Mouse (Mus musculus) Patski (cell line): ENCODE results near the gene Ostf1. TPM values are rescaled to one million over a fixed set of nuclear protein-coding genes. Genes with fewer than 3 reads are reported as not detected.
A peak's percentile ranks its signal among the peaks of the same experiment; 100 is the strongest.

ENCODE experiments used
- ATAC-seq: fragments of 100-300 bp; one replicate; pipeline ENCODE4 v1.8.0; 2021
- CTCF ChIA-PET: fragments of 350-600 bp; sonication (Branson Sonifier 250); formaldehyde crosslinking; loops from one replicate; lab custom pipeline; 2022; ENCODE audit warnings: inconsistent platforms; lab: Charles Lee
- POLR2A ChIA-PET: fragments of 350-600 bp; sonication (Branson Sonifier 250); formaldehyde crosslinking; loops from one replicate; lab custom pipeline; 2022; ENCODE audit warnings: antibody characterized with exemption, inconsistent platforms; lab: Charles Lee
- DNase-seq: peaks from one replicate; pipeline ENCODE4 v3.0.0-alpha.2; 2011; ENCODE audit warnings: low read depth, low spot score
- H3K27me3 ChIP-seq: fragments of 371-371 bp; one replicate; pipeline ENCODE4 v1.5.1; 2021
- CTCF ChIP-seq: fragments of 100-300 bp; IDR thresholded peaks from one replicate; pipeline ENCODE4 v1.5.1; 2021
- in situ Hi-C: fragments of 300-500 bp; cut with MboI; formaldehyde crosslinking; loops from 3 replicates; pipeline ENCODE4 v1.11.1; 2018; ENCODE audit warnings: low pct_unique_long_range_greater_than_20kb, mixed read lengths
- polyA plus RNA-seq: library from polyadenylated mRNA; unstranded; gene quantifications from one replicate; pipeline ENCODE4 v1.2.3, GENCODE M21; 2021

Ostf1 gene
- polyA plus RNA-seq, 1 experiment from 2014 or later: 101 TPM

- H3K27me3 ChIP-seq: no peaks in the 10 kb centered on the region
- in situ Hi-C loops: no loop called here
- DNase-seq (no peak), ATAC-seq (no peak)
- TF ChIP-seq CTCF: no peak
- POLR2A ChIA-PET: no interaction called here
- CTCF ChIA-PET: no interaction called here
Observed at GRCm38 (mm10) chr19:18603011-18603410, 28.6 kb downstream of the Ostf1 start.

DNA sequence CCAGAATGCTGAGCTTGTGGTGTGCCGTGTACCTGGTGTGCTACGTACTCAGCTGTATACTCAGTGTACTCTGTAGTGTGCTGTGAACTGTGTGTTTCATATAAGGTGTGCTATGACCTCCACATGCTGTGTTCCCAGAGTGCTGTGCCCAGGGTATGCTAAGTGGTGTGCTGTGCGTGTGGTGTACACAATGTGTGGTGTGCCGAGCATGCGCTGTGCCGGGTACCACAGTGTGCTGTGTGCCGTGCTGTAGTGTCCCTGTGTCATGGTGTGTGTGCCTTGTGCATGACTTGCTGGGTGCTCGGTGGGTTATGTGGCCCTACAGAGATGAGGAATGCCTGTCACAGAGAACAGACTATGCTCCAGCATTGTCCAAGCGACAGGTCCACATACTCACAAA is 31.0 kb downstream of the Ostf1 start:
- TF ChIP-seq CTCF: no peak
- POLR2A ChIA-PET: no interaction called here
- in situ Hi-C loops: no loop called here
- H3K27me3 ChIP-seq: no peaks in the 10 kb centered on the region
- CTCF ChIA-PET: interaction anchor here (1.4 kb wide), 1 partner anchor 11 kb away, joined by 4 read pairs; no protein-coding TSS in a partner anchor
- ATAC-seq: no peak
- DNase-seq: no peak

DNA sequence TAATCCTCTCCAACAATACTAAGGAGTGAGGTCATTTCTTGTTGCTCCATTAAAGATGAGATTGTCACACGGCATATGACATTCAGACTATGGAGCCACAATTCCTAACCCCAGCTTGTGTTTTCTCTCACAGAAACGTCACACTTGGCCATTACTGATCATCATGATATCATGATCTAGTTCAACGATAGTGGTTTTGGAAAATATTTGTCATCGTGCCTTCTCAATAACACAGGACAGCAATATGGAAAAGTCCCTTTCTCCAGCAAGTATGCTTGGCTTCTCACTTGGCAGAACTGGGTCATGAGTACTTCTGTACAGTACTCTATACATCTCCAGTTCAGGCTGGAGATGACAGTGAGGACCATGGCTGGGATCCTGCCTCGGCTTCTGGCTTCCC is 32.0 kb downstream of the Ostf1 start:
- ATAC-seq (no peak), DNase-seq (no peak)
- no peaks in the 10 kb centered on the region for H3K27me3 ChIP-seq
- ChIA-PET POLR2A (no interaction called here), CTCF (interaction anchor here (1.2 to 1.7 kb wide), 3 partner anchors 10 to 44 kb away, joined by 4 to 5 read pairs (median 4); no protein-coding TSS in a partner anchor)
- in situ Hi-C loops: no loop called here
- no peak for TF ChIP-seq CTCF

- in situ Hi-C loops: no loop called here
- ChIA-PET CTCF (interaction anchor here (0.6 to 2.0 kb wide), 5 partner anchors 11 to 206 kb away, joined by 3 to 10 read pairs (median 4); no protein-coding TSS in a partner anchor), POLR2A (no interaction called here)
- DNase-seq (peak; percentile 49), ATAC-seq (peak; percentile 96)
- H3K27me3 ChIP-seq: no peaks in the 10 kb centered on the region
- TF ChIP-seq CTCF: no peak
Observed at GRCm38 (mm10) chr19:18599051-18599450, 32.6 kb downstream of the Ostf1 start.

GRCm38 (mm10) chr19:18598265-18598926 is 33.2 kb downstream of the Ostf1 start:
- POLR2A ChIA-PET: no interaction called here
- in situ Hi-C loops: no loop called here

GRCm38 (mm10) chr19:18597772-18598171 is 33.9 kb downstream of the Ostf1 start:
- DNase-seq: no peak
- in situ Hi-C loops: no loop called here
- ChIA-PET POLR2A (interaction anchor here (0.6 kb wide), 1 partner anchor 10 kb away, joined by 3 read pairs; no protein-coding TSS in a partner anchor), CTCF (interaction anchor here (1.4 to 2.0 kb wide), 3 partner anchors 10 to 42 kb away, joined by 4 to 10 read pairs (median 5); no protein-coding TSS in a partner anchor)
- TF ChIP-seq CTCF: no peak
- H3K27me3 ChIP-seq: no peaks in the 10 kb centered on the region
- ATAC-seq: no peak

More at GRCm38 (mm10) chr19:18598265-18598926, 33.2 kb downstream of the Ostf1 start:
- H3K27me3 ChIP-seq: no peaks in the 10 kb centered on the region
- ATAC-seq (peak; percentile 5), DNase-seq (no peak)
- CTCF ChIA-PET: interaction anchor here (0.6 to 2.0 kb wide), 6 partner anchors 11 to 206 kb away, joined by 3 to 10 read pairs (median 4); no protein-coding TSS in a partner anchor
- TF ChIP-seq CTCF: no peak

GRCm38 (mm10) chr19:18596876-18597275 is 34.7 kb downstream of the Ostf1 start:
- CTCF ChIA-PET: no interaction called here
- DNase-seq (no peak), ATAC-seq (no peak)
- no peaks in the 10 kb centered on the region for H3K27me3 ChIP-seq
- in situ Hi-C loops: no loop called here
- TF ChIP-seq CTCF: no peak
- POLR2A ChIA-PET: interaction anchor here (0.6 kb wide), 1 partner anchor 9 kb away, joined by 3 read pairs; no protein-coding TSS in a partner anchor

DNA sequence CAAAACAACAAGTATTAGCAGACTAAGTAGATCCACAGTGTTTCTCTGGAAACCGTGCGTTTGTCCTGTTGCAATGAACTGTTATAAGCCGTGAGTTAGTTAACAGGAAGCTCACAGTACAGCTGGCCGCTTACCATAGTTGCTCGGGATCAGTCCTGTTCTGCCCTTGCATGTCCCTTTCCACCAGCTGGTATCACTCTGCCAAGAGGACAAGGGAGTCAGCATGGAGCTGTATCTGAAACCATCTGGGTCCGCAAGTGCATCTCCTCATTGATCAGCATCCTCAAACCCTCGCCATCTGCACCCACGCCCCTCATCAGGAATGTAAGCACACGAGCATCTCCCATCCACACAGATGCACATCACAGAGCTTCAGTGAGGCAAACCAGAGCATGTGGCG is 37.9 kb downstream of the Ostf1 start:
- ChIA-PET POLR2A (no interaction called here), CTCF (no interaction called here)
- TF ChIP-seq CTCF: no peak
- in situ Hi-C loops: no loop called here
- ATAC-seq (no peak), DNase-seq (no peak)
- no peaks in the 10 kb centered on the region for H3K27me3 ChIP-seq

DNA sequence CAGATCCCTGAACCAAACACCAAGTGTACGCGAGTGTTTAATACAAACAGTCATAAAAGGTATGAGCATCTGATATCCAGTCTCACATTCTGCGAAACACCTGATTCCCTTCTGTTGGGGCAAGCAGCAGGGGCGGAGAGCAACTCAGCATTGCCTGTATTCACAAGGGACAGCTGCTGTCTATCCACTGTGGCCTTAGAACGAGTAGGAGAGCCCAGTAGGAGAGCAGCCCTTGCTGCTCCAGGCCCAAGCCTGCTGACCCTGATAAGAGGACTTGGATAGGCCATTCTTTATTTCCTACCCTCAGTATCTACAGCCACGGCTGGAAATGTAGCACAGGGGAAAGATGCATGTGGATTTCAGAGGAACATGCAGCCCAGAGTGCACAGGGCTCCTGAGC is 38.7 kb downstream of the Ostf1 start:
- POLR2A ChIA-PET: no interaction called here
- H3K27me3 ChIP-seq: no peaks in the 10 kb centered on the region
- DNase-seq: no peak
- no peak for TF ChIP-seq CTCF
- in situ Hi-C loops: no loop called here
- CTCF ChIA-PET: interaction anchor here (1.4 kb wide), 1 partner anchor 12 kb away, joined by 3 read pairs; no protein-coding TSS in a partner anchor
- no peak for ATAC-seq

DNA sequence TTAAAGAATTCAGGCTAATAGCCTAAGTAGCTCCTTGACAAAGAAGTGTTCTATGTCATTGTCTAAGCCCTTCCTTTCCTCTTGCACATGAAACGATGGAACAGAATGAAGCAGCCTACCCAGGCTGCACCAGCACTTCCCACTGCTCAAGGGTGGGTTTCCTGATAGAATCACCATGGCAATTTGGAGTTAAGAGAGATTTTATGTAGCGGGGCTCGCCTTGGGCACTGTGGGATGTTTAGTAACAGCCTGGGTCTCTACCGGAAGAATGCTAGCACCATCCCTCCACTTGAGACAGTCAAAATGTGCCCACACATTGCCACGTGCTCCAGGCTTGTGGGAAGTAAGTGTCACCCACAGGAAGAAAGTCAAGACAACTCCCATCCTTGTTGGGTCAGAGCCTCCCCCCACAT is 40.7 kb downstream of the Ostf1 start:
- in situ Hi-C loops: no loop called here
- H3K27me3 ChIP-seq: no peaks in the 10 kb centered on the region
- CTCF ChIA-PET: interaction anchor here (1.0 kb wide), 1 partner anchor 21 kb away, joined by 3 read pairs; no protein-coding TSS in a partner anchor
- DNase-seq (no peak), ATAC-seq (no peak)
- TF ChIP-seq CTCF: no peak
- POLR2A ChIA-PET: no interaction called here

DNA sequence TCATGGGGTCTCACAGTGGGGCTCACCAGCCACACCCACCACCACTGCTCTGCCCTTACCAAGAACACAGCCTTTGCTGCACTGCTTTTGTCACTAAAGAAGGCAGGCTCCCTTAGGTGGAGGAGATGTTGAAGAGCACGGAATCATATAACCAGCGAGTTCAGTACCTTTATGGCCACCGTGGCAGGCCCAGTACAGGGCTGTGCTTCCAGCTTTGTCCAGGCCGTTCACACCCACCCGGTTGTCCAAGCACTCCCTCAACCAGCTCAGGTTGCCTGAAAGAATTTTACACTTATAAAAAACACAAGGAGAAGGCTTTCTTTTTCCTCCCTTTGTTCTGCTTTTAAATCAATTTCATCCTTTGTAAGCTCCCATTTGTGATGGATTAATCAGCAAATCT is 41.4 kb downstream of the Ostf1 start:
- ChIA-PET CTCF (interaction anchor here (1.0 to 1.2 kb wide), 2 partner anchors 10 to 20 kb away, joined by 3 to 4 read pairs; no protein-coding TSS in a partner anchor), POLR2A (no interaction called here)
- ATAC-seq (no peak), DNase-seq (no peak)
- in situ Hi-C loops: no loop called here
- no peak for TF ChIP-seq CTCF
- no peaks in the 10 kb centered on the region for H3K27me3 ChIP-seq
